Mouse (Mus musculus) heart, embryonic 15.5 days (tissue): ENCODE measurements around the gene Fgfbp1. TPM values are rescaled to one million over a fixed set of nuclear protein-coding genes. Genes with fewer than 3 reads are reported as not detected.

Experiments
- ATAC-seq: fragments of 200-750 bp; cut with Nextera tagmentation; replicated peaks from 2 replicates; pipeline ENCODE4 v1.8.0; 2017; ENCODE audit warnings: low read depth, moderate TSS enrichment; ENCODE audit not compliant: insufficient number of reproducible peaks, insufficient read depth, low FRiP score
- H3K27ac ChIP-seq: fragments of 300-500 bp; sonication (generic); 2 replicates; pipeline ENCODE4 v1.5.1; 2015; ENCODE audit warnings: mild to moderate bottlenecking, inconsistent platforms
- H3K27me3 ChIP-seq: fragments of 300-500 bp; sonication (generic); 2 replicates; pipeline ENCODE4 v1.6.1; 2015; ENCODE audit warnings: inconsistent platforms
- H3K36me3 ChIP-seq: fragments of 300-500 bp; sonication (generic); 2 replicates; pipeline ENCODE4 v1.6.1; 2015; ENCODE audit warnings: mild to moderate bottlenecking, inconsistent platforms
- H3K4me1 ChIP-seq: fragments of 300-500 bp; sonication (generic); replicated peaks from 2 replicates; pipeline ENCODE4 v1.6.1; 2015; ENCODE audit warnings: inconsistent platforms
- H3K4me2 ChIP-seq: fragments of 300-500 bp; sonication (generic); 2 replicates; pipeline ENCODE4 v1.6.1; 2015; ENCODE audit warnings: inconsistent platforms, mild to moderate bottlenecking, moderate library complexity
- H3K4me3 ChIP-seq: fragments of 300-500 bp; sonication (generic); 2 replicates; pipeline ENCODE4 v1.5.1; 2015; ENCODE audit warnings: mild to moderate bottlenecking, inconsistent platforms
- H3K9ac ChIP-seq: fragments of 300-500 bp; sonication (generic); 2 replicates; pipeline ENCODE4 v1.6.1; 2015; ENCODE audit warnings: mild to moderate bottlenecking, inconsistent platforms
- H3K9me3 ChIP-seq: fragments of 300-500 bp; sonication (generic); replicated peaks from 2 replicates; pipeline ENCODE4 v1.6.1; 2016; ENCODE audit warnings: inconsistent platforms
- WGBS: fragments of 180-500 bp; shearing (Covaris S2); methylation state at CpG from one replicate; pipeline ENCODE4 v1.1.7; 2015; ENCODE audit warnings: mixed read lengths; 5-methylcytosine and 5-hydroxymethylcytosine counted together
- polyA plus RNA-seq: library from polyadenylated mRNA; unstranded; fragments of >200 nt; fragmentation: Nextera tagmentation; extraction: Ambion mirVana; gene quantifications from 2 replicates; pipeline ENCODE4 v1.2.1, GENCODE M21; 2015

The Fgfbp1 gene
- polyA plus RNA-seq, 1 experiment from 2014 or later: 1.8 TPM

DNA sequence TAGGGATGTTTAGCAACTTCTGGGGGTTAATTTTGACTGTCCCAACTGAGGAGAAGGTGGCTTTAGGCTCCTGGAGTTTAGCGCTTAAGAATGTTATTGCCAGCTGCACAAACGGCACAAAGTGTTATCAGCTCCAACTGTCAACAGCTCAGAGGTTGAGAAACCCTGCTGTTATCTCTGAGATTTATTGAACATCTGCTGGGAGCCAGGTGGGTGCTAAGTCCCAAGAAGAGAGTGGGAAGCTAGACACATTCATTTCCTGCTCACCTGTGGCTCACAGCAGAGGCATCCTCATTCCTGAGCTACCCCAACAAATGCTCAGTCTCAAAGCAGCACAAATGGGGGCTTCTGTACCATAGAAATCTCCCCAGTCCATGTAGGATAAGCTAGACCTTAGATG, 10.4 kb downstream of the Fgfbp1 start:
- H3K36me3 ChIP-seq: no peaks in the 10 kb centered on the region
- whole genome bisulfite sequencing: 25% methylated on average over 2 of the region's 2 CpGs
- H3K4me2 ChIP-seq: no peak overlapping the region
- H3K27ac ChIP-seq: no peak overlapping the region
- H3K9ac ChIP-seq: no peak overlapping the region
- H3K27me3 ChIP-seq: no peaks in the 10 kb centered on the region
- no peaks in the 10 kb centered on the region for H3K9me3 ChIP-seq
- no peaks in the 10 kb centered on the region for H3K4me1 ChIP-seq
- ATAC-seq: no peak
- no peak overlapping the region for H3K4me3 ChIP-seq

DNA sequence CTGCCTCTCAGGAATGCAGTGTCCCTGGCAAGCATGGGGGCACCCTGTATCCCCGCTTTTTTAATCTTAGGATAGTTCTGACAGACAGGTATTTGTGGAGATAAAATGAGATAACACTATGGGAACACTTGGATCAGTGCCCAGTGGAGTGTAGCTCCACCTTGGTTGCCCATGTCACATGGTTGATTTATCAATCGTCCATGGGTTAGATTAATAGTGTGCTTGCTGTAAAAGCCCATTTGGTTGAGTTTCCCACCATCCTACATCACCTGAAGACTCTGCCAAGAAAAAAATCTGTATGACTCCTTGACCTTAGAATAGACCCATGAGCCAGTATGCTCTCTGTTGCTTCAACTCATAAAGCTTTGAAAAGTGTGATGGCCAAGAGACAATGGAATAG, 11.0 kb downstream of the Fgfbp1 start:
- no peaks in the 10 kb centered on the region for H3K27me3 ChIP-seq
- no peaks in the 10 kb centered on the region for H3K4me1 ChIP-seq
- no peak for ATAC-seq
- WGBS: 52% methylated on average over 2 of the region's 2 CpGs
- H3K4me2 ChIP-seq: no peak overlapping the region
- H3K36me3 ChIP-seq: no peaks in the 10 kb centered on the region
- H3K9ac ChIP-seq: no peak overlapping the region
- no peak overlapping the region for H3K27ac ChIP-seq
- no peaks in the 10 kb centered on the region for H3K9me3 ChIP-seq
- H3K4me3 ChIP-seq: no peak overlapping the region

DNA sequence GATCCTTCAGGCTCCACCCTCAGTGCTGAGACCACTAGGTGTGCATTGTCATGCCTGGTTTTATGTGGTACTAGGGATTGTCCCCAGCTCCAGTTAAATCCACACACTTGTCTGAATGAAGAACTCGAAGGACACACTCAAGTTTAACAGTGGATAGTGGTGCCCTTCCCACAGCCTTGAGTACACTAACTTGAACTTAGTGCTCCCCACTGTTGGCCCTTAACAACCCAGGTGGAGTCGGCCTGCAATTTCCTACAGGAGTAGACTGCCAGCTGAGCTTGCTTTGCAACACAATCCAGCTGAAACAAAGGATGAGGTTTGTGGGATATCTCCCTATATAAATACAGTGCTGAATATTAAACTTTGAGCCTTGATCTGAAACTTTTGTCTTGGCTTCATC, 12.9 kb downstream of the Fgfbp1 start:
- H3K27me3 ChIP-seq: no peaks in the 10 kb centered on the region
- H3K36me3 ChIP-seq: no peaks in the 10 kb centered on the region
- WGBS: 68% methylated on average over 2 of the region's 2 CpGs
- ATAC-seq: no peak
- H3K4me3 ChIP-seq: no peak overlapping the region
- no peaks in the 10 kb centered on the region for H3K9me3 ChIP-seq
- H3K4me1 ChIP-seq: no peaks in the 10 kb centered on the region
- H3K9ac ChIP-seq: no peak overlapping the region
- H3K27ac ChIP-seq: no peak overlapping the region
- H3K4me2 ChIP-seq: no peak overlapping the region

DNA sequence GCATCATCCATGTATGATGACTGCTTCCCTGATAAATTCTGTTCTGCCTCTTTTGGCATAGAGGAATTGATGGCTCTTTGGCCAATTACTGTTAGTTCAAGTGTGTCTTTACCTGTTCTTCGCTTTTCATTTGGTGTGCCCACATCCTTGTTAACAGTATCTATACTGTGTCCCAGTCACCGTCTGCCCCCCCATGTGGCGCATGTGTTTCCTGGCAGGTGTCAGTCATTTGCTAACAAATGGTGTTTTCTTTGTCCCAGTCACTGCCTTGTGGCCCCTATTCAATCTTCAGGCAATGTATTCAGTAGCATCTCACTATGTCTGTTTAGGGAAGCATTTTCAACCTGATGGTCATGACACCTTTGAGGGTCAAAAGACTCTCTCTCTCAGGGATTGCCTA, 20.5 kb downstream of the Fgfbp1 start:
- ATAC-seq: no peak

DNA sequence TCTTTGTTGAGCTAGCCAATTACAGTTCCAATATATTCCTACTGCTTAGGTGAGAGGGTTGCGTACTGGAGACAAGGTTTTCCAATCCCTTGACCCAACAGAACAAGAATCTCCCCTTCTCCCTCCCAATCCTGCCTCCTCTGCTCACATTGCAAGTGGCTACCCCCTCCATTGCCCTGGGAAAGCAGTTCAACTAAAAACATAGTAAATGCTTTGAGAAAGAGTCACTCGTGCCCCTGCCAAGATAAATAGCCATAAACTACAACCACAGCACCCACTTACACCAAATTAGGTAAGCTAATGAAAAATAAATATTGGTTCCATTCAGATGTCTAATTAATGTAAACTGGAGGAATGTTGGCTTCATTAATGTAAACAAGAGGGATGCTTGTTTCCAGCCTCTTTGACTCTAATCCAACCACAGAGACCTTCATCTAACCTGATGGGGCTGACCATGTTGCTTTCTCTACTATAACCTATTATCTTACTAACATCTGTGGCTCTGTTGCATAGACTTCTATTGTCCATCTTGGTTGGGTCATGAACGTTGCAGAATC, 21.6 kb downstream of the Fgfbp1 start:
- Histone ChIP-seq H3K27me3 (no peaks in the 10 kb centered on the region), H3K4me3 (no peak overlapping the region), H3K9me3 (no peaks in the 10 kb centered on the region), H3K9ac (no peak overlapping the region), H3K4me1 (no peaks in the 10 kb centered on the region), H3K4me2 (no peak overlapping the region), H3K27ac (no peak overlapping the region), H3K36me3 (no peaks in the 10 kb centered on the region)
- 79% methylated on average over 3 of the region's 3 CpGs for WGBS
- ATAC-seq: no peak

More for the DNA sequence above, 20.5 kb downstream of the Fgfbp1 start:
- H3K27me3 ChIP-seq: no peaks in the 10 kb centered on the region
- no peak overlapping the region for H3K27ac ChIP-seq
- H3K4me2 ChIP-seq: no peak overlapping the region
- H3K4me3 ChIP-seq: no peak overlapping the region
- 83% methylated on average over 3 of the region's 3 CpGs for WGBS
- H3K9ac ChIP-seq: no peak overlapping the region
- no peaks in the 10 kb centered on the region for H3K9me3 ChIP-seq
- no peaks in the 10 kb centered on the region for H3K4me1 ChIP-seq
- no peaks in the 10 kb centered on the region for H3K36me3 ChIP-seq

DNA sequence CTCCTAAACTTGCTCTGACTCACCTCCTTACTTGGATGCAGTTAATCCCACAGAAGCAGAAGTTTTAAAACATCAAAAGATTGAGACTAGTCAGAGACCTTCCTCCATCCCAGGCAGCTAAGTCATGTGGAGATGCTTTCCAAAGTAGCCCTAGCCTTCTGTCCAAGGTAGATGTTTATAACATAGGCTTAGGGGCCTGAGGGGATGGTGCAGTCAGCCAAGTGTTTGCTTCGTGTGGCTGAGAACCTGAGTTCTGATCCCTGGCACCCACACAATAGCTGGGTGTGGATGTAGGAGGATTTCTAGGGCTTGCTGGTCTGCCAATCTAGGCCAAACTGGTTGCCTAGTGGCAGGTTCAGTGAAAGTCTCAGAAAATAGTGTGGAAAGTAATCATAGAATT, 28.3 kb downstream of the Fgfbp1 start:
- H3K4me2 ChIP-seq: no peak overlapping the region
- H3K9me3 ChIP-seq: no peaks in the 10 kb centered on the region
- 48% methylated on average over 1 of the region's 1 CpGs for WGBS
- H3K4me3 ChIP-seq: no peak overlapping the region
- no peak for ATAC-seq
- H3K36me3 ChIP-seq: no peaks in the 10 kb centered on the region
- H3K27ac ChIP-seq: no peak overlapping the region
- no peaks in the 10 kb centered on the region for H3K27me3 ChIP-seq
- no peak overlapping the region for H3K9ac ChIP-seq
- peaks cover 4% of the 10 kb centered on the region for H3K4me1 ChIP-seq

DNA sequence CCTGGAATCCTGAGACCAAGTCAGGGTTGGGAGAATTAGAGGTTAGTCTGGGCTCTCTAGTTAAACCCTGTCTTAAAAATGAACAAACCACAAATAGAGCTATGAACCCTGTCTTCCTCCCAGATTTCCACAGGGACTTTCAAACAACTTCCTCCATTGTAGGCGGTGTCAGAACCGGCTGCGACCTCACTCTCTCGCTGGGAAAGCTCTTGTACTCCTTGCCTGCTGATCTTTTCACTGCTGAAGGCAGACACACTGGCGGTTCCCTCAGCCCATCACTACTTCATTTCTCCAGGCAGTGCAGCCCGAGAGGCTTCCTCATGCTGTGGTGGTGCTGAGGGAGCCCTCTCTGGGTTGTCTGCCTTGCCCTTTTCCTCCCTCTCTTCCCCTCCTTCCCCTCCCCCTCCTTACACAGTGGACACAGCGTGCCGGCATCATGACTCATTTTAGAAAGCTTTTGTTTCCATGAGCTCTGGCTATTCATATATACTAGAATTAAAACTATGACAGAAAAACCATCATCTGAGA, 32.8 kb downstream of the Fgfbp1 start:
- Histone ChIP-seq H3K27ac (peak overlapping the region; percentile 72), H3K4me3 (peak overlapping the region; percentile 43), H3K4me1 (peaks cover 9% of the 10 kb centered on the region), H3K27me3 (peaks cover 3% of the 10 kb centered on the region; the same call in 1 of the 2 replicates), H3K9ac (0 out of 2 replicates have a peak overlapping the region, but pooled peaks have one; percentile 25), H3K36me3 (no peaks in the 10 kb centered on the region), H3K4me2 (peak overlapping the region; percentile 74), H3K9me3 (no peaks in the 10 kb centered on the region)
- 6% methylated on average over 8 of the region's 8 CpGs for WGBS
- ATAC-seq: peak; percentile 31; the same call in 1 of the 2 replicates

DNA sequence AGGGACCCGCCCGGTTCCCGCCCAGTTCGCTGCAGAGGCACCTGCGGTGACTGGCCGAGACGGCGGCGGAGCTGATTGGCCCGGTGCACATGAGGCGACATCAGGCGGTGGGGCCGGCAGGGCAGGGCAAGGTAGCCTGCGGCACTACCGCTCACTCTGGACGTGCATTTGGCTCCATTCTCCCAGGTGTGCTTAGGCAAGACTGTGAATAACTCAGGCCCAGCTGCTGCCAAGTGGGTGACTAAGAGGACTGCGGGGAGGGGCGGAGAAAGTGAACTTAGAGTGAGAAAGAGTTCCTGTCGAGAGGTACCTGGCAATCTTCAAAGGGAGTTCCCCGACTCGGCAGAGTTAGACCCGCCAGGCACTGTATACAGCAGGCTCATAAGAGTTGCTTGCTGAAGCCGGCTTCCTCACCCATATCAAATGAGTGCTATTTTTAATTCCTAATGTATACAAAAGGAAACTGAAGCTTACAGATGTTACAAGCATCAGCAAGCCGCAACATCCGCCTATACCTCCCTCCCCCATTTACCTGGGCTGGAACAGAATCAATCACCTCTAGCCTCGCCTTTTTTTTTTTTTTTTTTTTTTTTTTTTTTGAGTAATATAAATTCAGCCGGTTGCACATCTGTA, 33.4 kb downstream of the Fgfbp1 start:
- Histone ChIP-seq H3K36me3 (no peaks in the 10 kb centered on the region), H3K4me2 (peak overlapping the region; percentile 74), H3K9me3 (no peaks in the 10 kb centered on the region), H3K27me3 (peaks cover 3% of the 10 kb centered on the region; the same call in 1 of the 2 replicates), H3K27ac (peak overlapping the region; percentile 72; the same call in 1 of the 2 replicates), H3K4me3 (peak overlapping the region; percentile 43), H3K4me1 (peaks cover 9% of the 10 kb centered on the region), H3K9ac (peak overlapping the region; percentile 23)
- WGBS: 2% methylated on average over 27 of the region's 27 CpGs
- peak; percentile 78 for ATAC-seq

DNA sequence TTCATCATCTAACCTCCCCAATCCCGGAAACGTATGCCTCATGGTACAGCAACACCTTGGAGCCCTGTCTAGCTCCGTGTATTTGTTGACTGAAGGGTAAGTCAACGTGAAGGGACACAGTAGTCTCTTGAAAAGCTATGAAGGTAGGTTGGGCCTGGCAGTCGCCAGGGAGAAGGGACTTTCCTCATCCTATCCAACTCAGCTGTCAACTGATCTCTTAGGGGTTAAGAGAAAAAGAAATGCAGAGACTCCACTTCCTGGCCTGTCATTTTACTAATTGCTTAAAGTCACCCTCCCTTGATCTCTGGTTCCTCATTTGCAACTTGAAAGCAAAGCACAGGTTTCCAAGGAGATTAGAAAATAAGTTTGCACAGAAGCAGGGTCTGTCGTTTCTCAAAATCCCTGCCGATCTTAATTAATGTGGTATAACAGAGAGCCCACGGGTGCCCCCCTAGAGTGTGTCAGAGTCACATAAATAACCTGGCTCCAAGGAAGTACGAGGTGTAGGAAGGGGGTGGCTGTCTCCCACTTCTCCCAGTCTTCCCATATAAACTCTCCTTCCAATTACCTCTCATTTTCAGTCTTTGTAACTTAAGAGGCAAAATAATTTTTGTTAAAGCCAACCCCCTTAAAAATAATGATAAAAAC, 34.1 kb downstream of the Fgfbp1 start:
- no peak for ATAC-seq
- no peak overlapping the region for H3K9ac ChIP-seq
- no peak overlapping the region for H3K27ac ChIP-seq
- no peaks in the 10 kb centered on the region for H3K9me3 ChIP-seq
- H3K4me3 ChIP-seq: peak overlapping the region; percentile 43; the same call in 1 of the 2 replicates
- H3K4me1 ChIP-seq: peaks cover 9% of the 10 kb centered on the region
- no peaks in the 10 kb centered on the region for H3K36me3 ChIP-seq
- 35% methylated on average over 9 of the region's 9 CpGs for WGBS
- H3K4me2 ChIP-seq: peak overlapping the region; percentile 74
- H3K27me3 ChIP-seq: peaks cover 3% of the 10 kb centered on the region; the same call in 1 of the 2 replicates

DNA sequence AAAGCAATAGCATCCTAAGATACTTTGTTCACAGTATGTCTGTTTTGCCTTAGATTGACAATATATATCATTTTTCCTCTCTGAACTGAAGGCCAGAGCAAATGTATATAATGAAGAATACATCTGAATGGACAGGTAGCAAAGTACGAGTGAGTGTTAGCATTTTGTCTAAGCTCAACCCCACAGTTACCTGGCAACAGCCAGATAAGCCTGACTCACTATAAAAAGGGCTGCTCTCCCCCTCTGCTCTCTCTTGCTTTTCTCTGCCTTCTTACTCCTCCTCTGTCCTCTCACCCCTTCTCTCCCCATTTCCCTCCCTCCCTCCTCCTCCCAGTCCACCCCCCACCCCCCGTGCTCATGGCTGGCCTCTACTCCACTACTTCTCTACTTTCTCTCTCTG, 48.3 kb downstream of the Fgfbp1 start:
- Histone ChIP-seq H3K27me3 (no peaks in the 10 kb centered on the region), H3K9me3 (no peaks in the 10 kb centered on the region), H3K4me3 (no peak overlapping the region), H3K4me1 (no peaks in the 10 kb centered on the region), H3K27ac (no peak overlapping the region), H3K36me3 (no peaks in the 10 kb centered on the region), H3K9ac (no peak overlapping the region), H3K4me2 (no peak overlapping the region)
- 27% methylated on average over 2 of the region's 2 CpGs for WGBS
- ATAC-seq: no peak
